Mouse (Mus musculus): ENCODE results near the gene Tln1. TPM values are rescaled to one million over a fixed set of nuclear protein-coding genes. Genes with fewer than 3 reads are reported as not detected.
"Not testable (repeated sequence)": the region's sequence is repeated elsewhere in the genome, so short reads cannot be mapped to it uniquely, and the experiment has no call there.

Tln1 gene
- total RNA-seq (2021) = 100 to 1,000 TPM; 241 to 244 TPM
- long read RNA-seq, experiment 1, full-length matches to known transcripts = 8 of 72 reads
- long read RNA-seq, experiment 1, partial matches to known transcripts = 62 of 72 reads
- long read RNA-seq, experiment 1, other reads (novel, unspliced or antisense) = 2 of 72 reads
- long read RNA-seq, experiment 2, full-length matches to known transcripts = 10 of 40 reads
- long read RNA-seq, experiment 2, partial matches to known transcripts = 27 of 40 reads
- long read RNA-seq, experiment 2, other reads (novel, unspliced or antisense) = 3 of 40 reads

DNA sequence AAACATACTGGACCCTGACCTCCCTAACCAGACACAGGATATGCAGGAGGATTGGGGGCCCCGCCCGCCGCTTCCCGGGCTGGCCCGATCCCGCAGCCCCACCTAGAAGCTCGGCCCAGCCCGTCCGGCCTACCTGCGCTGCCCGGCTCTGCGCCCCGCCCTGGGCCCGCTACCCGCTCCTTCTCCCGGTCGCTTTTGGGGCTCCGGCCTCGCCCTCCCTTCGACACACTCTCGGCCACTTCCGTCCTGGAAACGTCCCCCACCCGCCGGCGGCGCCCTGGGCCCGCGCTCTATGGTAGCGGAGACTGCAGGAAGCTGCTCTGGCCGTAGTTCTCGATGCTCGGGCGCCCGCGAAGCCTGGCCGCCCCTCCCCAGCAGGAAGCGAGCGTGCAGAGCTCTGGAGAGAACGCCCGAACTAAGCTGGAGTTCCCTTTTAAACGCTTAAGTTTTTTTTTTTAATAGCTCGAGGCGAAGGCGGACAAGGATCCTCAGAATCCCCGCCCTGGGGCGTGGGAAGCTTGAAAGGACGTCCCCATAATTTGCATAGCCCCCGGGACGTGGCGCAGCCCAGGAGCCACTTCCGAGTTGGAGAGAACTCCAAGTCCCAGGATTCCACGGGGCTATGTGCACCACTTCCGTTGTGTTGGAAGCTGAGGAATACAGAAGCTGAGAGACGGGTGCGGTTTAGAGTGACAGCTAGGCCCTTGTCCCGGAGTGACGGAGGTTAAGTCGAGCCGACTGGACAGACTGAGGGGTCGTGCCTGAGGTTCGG, at the start of gene Tln1, which contains the start of gene Creb3:
Gene Tln1, minus strand, starts transcription at position 695 of the 772 bp plus-strand sequence.
Gene Creb3, plus strand, starts transcription at position 336 of the 772 bp plus-strand sequence.
- peak; percentile 95 for DNase-seq

DNA sequence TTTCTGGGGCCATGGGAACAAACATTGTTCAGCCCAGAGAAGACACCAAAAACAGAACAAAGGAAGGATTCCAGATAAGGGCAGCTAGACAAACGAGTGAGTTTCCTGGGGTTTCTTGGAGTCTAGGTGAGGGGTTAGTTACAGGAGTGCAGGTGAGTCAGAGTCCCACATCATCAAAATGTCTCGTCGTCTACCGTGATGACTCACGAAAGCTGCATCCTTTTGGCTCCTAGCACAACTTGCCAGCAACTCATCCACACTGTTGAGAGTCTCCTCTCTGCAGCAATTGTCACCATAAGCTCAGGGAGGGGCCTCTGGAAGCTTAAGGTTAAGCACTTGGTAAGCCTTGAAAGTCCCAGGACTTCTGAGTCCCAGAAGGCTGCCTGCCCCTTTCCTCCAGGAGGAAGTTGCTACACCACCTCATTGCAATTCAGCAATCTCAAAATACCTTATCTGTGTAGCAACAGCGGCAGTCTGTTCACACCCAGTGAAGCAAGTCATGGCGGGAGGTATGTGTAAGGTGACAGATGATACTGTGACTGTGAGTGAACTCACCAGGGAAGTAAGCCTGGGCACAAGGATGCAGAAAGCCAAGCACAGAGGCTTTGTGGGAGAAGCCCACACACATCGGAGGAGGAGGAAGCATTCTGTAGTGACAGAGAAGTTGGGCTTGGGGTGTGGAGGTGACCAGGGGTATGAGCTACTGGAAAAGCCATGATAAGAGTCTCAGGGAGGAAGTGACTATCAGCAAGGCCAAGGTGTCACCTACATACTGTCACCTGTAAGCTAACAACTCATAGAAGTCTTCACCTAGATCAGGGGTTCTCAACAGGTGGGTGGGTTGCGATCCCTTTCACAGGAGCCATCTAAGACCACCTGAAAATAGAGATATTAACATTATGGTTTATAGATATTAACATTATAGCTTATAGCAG, 42.5 kb upstream of the Tln1 start:
- DNase-seq = no peak

DNA sequence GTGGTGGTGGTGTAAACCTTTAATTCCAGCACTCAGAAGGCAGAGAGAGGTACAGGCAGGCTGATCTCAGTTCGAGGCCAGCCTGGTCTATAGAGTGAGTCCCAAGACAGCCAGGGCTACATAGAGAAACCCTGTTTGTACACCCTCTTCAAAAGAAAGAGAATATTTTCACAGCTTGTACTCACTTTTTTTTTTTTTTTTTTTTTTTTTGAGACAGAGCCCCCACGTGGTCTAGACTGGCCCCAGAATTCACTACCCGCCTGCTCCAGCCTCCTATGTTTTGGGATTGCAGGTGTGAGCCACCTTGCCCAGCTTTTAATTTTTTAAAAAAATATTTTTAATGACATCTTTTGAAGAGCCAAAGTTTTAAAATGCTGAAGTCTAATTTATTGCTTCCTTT, 41.6 kb upstream of the Tln1 start:
- DNase-seq = no peak

DNA sequence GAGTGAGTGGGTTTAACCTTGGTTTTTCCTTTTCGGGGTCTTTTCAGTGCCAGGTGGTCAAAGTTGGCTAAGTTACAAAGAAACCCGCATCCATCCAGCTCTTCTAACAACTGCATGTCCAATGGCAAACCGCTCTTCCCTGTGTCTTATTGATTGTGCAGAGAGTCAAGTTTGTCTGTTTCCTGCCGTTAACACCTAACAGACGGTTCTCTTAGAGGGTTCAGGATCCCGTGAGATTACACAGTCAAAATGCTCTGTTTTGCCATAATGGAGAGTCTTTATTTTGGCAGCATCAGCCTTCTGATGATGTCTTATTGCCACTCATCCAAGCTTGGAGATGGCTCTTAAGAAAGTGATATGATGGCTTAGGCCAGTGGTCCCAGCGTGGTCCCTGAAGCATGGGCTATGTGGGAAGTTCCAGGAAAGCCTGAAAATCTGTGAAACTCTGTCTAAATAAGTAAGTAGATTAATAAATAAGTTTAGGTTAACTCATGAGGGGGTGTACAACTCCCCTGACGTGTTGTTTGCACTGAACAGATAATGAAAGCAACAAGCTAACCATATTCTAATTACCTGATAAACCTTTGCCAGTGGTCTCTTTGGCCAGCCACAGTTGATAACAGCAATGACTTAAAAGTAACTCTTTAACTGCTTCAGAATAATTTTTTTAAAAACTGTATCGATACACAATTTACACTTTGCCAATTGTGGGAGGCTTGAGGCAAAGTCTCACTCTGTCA, 37.9 kb upstream of the Tln1 start:
- DNase-seq = no peak

DNA sequence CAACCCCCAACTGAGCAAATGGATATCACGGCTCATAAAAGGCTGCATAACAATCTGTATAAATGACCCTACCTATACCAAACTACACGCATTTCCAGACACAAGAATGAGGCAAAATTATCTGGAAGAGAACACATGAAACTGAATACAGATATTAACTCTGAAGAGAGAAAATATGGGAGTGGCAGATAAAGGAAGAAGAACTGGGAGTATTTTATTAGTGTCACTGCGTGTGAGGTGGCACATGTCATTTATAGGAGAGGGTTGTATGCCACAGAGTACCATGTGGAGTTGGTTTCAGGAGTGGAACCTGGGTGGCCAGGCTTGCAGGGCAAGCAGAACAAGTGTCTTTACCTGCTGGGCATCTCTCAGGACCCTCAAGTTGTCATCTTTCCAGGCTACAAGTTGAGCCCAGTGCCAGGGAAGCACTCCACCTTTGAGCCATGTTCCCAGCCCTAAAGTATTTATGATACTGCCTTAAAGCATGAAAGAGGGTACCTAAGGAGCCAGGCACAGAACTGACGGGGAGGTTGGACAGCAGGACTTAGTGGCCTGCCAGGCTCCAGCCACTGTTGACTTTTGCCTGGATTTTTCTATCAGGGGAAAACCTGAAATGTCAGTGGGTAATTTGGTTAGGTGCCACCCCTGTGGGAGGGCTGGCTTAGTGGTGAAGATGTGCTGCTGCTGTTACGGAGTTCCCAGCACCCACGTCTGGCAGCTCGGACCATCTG, 36.3 kb upstream of the Tln1 start:
- DNase-seq = no peak

DNA sequence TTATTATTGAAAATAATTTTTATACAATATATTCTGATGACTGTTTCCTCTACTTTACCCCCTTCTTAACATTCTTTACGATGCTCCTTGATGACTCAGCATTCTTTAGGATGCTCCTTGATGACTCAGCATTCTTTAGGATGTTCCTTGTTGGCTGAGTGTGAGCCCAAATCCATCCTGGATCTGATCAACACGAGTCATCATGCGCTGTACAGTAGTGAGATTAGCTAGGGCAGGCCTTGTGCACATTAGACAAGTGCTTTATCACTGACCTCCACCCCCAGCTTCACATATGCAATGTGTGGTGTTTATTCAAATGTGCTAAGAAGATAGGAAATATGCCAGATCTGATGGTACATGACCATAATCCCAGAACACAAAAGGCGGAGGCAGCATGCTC, 35.7 kb upstream of the Tln1 start:
- DNase-seq = no peak

DNA sequence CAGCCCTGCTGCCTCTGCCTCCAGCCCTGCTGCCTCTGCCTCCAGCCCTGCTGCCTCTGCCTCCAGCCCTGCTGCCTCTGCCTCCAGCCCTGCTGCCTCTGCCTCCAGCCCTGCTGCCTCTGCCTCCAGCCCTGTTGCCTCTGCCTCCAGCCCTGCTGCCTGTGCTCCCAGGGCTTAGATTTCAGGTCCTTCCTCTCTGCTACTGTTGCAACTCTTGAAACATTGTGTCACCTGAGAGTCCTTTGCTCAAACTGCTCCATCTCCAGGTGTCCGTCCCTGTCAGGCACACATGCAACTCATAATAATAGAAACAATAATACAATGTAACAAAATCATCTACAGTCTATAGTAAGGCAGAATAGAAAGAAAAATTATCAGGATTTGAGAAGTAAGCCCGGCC, 34.1 kb upstream of the Tln1 start:
- not testable (repeated sequence) for DNase-seq

DNA sequence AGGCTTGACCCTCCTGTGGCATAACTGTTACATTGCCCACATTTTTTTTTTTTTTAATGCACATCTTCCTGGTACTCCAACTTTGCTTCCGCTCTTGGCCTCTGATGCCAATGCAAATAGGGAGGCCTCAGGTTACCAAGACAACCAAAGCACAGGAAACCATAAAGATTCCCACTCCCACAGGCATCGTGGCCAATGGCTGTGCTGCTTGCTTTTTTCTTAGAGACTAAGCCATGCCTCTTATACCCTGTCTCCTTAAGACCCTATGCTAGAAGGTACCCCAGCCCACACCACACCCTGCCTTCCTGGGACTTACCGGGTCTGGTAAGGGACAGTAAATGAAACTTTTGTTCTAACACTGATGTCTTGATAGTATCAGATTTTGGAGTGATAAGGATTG, 31.0 kb upstream of the Tln1 start:
- DNase-seq = no peak

DNA sequence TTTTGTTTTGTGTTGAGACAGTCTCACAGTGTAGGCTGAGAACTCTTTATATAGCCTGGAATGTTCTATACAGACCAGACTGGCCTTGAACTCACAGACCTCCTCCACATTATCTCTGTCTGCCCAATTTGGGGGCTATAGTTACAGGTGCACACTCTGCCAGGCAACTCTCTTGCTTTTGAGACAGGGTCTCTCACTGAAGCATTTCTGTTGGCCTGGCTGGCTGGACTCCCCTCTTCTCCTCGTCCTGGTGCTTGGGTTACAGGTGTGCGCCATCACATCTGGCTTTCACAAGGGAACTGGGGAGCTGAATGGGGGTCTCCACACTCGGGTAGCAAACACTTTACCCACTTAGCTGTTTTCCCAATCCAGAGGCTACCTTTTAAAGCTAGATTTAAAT, 29.5 kb upstream of the Tln1 start:
- DNase-seq = no peak

DNA sequence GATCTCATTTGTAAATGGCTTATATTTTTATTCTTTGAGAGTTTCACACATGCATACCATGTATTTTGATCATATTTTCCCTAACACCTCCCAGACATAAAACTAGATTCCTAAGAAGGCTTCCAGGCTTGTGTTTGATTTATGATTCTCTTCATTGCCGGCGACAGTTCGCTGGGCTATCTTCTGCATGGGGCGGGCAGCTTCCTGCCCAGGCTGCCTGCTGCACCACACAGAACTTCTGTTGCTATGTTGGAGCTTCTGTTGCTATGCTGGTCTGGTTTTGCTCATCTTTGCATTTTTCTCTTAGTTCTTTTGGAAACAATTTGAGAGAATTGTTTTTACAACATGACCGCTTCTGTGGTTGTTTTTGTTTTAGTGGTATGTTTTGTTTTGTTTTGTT, 29.1 kb upstream of the Tln1 start:
- DNase-seq = no peak

DNA sequence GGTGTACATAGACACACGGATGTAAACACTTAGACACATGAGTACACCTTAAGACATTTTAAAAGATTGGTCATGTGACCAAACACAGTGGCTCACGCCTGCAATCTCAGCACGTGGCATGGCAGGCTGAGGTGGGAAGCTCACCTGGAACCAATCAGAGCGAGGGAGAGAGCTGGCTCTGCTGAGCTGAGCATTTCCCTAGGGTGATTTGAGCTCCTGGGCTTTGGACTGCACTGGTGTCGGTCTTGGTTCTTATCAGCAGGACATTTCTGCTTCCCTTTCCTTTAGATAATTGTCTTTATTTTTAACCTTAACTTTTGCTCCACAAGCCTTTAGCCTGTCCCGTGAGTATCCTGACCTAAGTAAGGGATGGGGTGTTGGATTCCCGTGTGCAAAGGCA, 25.2 kb upstream of the Tln1 start:
- DNase-seq = no peak

DNA sequence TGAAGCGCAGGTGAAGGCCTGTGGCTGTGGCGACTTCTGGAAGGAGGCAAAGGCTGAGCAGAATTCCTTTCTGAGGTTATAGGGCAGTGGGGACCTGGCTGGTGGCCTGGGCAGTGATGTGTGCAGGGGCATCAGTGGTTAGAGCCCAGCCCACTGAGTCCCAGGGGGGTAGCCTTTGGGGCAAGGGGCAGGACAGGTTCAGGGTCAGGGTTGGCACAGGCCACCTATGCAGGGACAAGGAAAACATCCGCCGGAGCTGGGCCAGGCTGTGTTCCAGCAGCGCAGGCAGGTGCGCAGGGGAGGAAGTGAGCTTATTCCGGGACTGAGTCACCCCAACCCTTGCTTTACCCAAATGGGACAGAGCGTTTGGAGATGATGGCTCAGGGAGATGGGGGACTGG, 23.9 kb upstream of the Tln1 start:
- DNase-seq = peak; percentile 59 to 63

DNA sequence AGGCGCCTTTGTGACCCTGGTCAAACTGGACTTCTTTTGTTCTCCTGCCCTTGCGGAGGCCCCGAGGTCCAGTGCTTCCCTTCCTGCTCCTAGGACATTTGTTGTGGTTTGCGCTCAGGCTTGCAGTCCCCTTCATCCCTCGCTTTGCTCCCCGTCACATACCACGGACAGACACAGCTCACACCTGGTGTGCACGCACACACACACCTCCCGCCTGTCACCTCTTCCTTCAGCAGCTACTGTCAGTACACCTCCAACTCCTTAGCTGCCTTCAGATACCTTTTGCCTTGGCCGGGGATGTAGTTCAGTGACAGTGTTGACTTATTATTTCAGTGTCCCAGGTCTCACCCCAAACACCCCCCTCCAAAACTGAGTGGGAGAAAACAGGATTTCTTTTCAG, 23.2 kb upstream of the Tln1 start:
- DNase-seq = no peak

DNA sequence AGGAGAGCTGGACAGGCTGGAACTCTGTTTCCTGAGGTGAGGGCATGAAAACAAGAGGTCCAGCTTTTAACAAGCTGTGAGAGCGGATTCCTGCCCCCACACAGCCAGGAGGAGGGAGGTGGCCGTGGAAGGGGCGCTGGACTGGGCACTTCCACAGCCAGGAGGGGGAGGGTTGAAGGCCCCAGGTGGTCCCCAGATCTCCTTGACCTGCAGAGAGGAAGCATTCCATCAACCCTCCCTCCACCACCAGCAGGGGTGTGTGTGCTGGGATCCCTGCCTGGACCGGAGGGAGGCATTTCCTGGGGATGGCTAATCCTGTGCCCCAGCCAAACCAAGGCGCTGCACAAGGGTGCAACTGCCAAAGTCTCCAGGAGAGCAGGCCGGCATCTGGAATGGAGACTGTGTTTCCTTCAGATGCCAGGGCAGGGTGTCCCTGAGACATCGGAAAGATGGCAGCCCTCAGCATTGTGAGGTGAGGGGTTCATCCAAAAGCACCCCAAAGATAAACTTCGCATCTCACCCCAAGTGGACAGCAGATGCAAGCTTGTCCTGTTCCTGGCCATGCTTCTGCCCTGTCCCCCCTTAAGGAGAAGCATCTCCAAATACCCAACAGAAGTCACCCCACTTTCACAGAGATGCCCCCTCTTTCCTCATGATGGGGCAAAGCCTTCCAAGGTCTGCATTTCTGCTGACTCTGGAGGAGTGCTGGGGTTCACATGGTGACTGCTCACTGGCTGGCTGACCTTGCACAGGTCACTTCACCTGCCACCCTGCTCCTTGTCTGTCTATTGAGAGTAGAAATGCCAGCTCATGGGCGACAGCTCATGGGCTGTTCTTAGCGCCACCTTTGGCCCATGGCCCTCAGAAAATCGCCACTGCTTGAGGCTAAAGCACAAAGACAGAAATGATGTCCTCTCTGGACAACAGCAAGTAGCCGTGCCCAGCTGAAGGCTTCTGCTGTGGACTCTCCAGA, 22.2 kb upstream of the Tln1 start, which contains the start of gene Msmp:
Gene Msmp, minus strand, starts transcription at position 51 of the 973 bp plus-strand sequence.
- peak; percentile 56 to 63 for DNase-seq

DNA sequence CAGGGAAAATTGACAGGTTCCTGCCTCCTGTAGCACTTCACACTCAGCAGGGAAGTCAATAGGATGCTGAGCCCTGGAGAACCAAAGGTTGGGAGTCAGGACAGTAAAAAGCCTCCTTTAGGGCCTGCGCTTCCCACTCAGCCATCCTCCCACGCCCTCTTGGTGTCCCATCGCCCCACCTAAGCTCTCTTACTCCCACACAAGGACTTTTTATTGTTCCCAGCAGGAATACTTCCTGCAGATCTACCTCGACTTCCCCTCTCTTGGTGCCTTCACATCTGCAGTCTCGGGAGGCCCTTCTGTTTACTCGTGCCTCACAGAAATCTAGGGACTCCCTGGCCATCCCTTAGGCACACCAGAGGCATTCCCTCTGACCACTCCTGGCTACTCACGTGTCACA, 20.9 kb upstream of the Tln1 start:
- no peak for DNase-seq

DNA sequence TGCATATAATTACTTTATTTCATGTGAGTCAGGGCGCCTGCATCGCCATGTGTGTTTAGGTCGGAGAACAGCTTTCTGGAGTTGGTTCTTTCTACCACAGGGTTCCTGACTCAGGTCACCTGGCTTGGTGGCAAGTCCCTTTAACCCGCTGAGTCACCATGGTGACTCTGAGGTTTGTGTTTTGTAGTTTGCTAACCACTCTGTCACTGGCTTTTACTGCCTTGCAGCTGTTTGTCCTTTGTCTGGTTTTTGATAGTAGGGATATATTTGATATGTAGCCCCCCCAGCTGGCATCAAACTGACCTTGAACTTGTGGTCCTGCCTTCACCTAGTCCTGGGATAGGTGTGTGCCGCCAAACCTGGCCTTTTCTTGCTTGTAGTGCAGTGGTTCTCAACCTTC, 19.8 kb upstream of the Tln1 start:
- DNase-seq = no peak

DNA sequence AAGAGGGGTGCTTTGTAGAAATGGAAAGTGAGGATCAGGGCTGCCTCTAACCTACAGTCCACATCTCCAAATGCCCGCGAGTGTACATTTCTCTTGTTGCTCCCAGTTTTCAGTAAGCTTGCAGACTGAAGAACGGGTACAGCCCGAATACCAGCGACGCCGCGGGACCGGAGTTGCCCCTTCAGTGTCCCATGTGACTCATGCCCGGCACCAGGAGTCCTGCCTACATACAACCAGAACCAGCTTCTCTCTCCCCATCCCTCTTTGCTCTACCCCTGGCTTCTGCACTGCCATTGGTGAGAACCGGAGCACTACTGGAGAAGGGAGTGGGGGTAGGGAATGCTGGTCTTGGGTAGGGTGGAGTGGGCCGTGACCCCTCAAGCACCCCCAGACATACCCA, 18.9 kb upstream of the Tln1 start:
- DNase-seq = no peak

DNA sequence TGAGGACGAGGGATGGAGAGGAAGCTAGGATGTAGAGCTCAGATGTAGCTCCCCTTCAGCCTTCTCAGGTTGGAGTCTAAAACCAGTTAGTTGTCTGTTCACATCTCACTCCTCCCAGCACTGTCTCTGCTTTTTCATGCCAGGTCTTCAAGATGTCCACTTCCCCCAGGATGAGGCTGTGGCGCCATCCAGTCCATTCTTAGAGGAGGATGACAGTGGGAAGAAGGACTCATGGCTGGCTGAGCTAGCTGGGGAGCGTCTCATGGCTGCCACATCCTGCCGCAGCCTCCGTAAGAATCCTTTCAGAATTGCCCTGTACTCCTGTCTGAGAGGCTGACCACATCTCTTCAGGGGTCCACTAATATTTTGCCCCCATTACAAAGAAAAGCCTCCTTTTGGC, 18.2 kb upstream of the Tln1 start:
- DNase-seq = no peak

DNA sequence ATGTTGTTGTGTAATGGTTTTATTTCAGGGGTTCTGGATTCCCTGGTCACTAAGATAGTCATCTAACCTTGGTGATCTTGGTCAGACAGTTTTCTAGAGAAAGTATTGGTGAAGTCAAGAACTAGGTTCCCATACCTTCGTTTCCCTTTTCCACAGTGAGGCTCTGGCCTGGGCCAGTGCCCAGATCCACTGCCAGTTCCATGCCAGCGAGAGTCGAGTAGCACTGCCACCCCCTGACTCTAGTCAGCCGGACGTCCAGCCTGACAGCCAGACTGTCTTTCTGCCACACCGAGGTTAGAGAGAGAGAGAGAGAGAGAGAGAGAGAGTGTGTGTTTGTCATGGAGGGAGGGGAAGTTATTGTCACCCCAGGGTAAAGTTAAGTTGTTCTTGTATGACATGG, 17.2 kb upstream of the Tln1 start:
- DNase-seq = no peak

DNA sequence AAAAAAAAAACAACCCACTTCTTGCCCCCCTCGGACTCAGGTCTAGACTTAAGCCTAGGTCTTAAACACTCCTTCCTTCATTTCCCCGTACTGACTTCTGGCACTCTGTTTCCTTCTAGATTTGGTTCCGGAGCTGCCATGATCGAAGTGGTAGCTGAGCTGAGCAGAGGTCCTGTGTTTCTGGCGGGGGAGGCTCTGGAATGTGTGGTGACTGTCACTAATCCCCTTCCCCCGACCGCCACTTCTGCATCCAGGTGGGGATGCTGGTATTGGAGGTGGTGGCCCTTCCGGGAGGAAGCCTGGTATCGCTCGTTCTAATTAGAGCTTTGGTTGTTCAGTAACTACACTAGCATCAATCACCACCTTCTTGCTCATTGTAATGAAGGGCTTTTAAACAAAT, 16.8 kb upstream of the Tln1 start:
- DNase-seq = no peak
